Mouse (Mus musculus) limb, embryonic 14.5 days (tissue): ENCODE data around the gene Ms4a15. TPM values are rescaled to one million over a fixed set of nuclear protein-coding genes. Genes with fewer than 3 reads are reported as not detected.
A peak's percentile ranks its signal among the peaks of the same experiment; 100 is the strongest.

Source experiments
- ATAC-seq: fragments of 200-750 bp; cut with Nextera tagmentation; 2 replicates; pipeline ENCODE4 v1.8.0; 2017; ENCODE audit warnings: low read depth, moderate number of reproducible peaks, moderate TSS enrichment; ENCODE audit not compliant: low FRiP score
- DNase-seq: peaks from one replicate; pipeline ENCODE4 v3.0.0-alpha.2; 2015; ENCODE audit warnings: low spot score
- H3K27ac ChIP-seq: fragments of 300-500 bp; sonication (generic); replicated peaks from 2 replicates; pipeline ENCODE4 v1.5.1; 2014; ENCODE audit warnings: low read depth, mild to moderate bottlenecking, low read length, moderate library complexity, mixed read lengths
- H3K27me3 ChIP-seq: fragments of 300-500 bp; sonication (generic); 2 replicates; pipeline ENCODE4 v1.6.1; 2014; ENCODE audit warnings: low read length, mixed read lengths; ENCODE audit not compliant: control insufficient read depth, insufficient read depth
- H3K36me3 ChIP-seq: fragments of 300-500 bp; sonication (generic); 2 replicates; pipeline ENCODE4 v1.6.1; 2014; ENCODE audit warnings: mild to moderate bottlenecking, low read length, moderate library complexity, mixed read lengths; ENCODE audit not compliant: control insufficient read depth, insufficient read depth
- H3K4me1 ChIP-seq: fragments of 300-500 bp; sonication (generic); 2 replicates; pipeline ENCODE4 v1.6.1; 2014; ENCODE audit warnings: antibody characterized with exemption, low read length, mixed read lengths; ENCODE audit not compliant: control insufficient read depth, insufficient read depth
- H3K4me2 ChIP-seq: fragments of 300-500 bp; sonication (generic); replicated peaks from 2 replicates; pipeline ENCODE4 v1.6.1; 2014; ENCODE audit warnings: low read depth, mild to moderate bottlenecking, low read length, moderate library complexity; ENCODE audit not compliant: severe bottlenecking
- H3K4me3 ChIP-seq: fragments of 300-500 bp; sonication (generic); replicated peaks from 2 replicates; pipeline ENCODE4 v1.5.1; 2014; ENCODE audit warnings: low read length
- H3K9ac ChIP-seq: fragments of 300-500 bp; sonication (generic); 2 replicates; pipeline ENCODE4 v1.6.1; 2014; ENCODE audit warnings: mild to moderate bottlenecking, low read depth, low read length, moderate library complexity; ENCODE audit not compliant: severe bottlenecking
- H3K9me3 ChIP-seq: fragments of 300-500 bp; sonication (generic); 2 replicates; pipeline ENCODE4 v1.6.1; 2016; ENCODE audit warnings: low read length; ENCODE audit not compliant: control insufficient read depth
- POLR2A ChIP-seq: fragments of 200-500 bp; IDR thresholded peaks from 2 replicates; pipeline ENCODE4 v1.8.0; 2012; ENCODE audit warnings: inconsistent platforms, mild to moderate bottlenecking, moderate library complexity, borderline replicate concordance; ENCODE audit not compliant: insufficient read depth, insufficient read length; ENCODE audit errors: extremely low read depth
- WGBS: fragments of 180-500 bp; shearing (Covaris S2); extraction: QIAGEN DNeasy Blood & Tissue Kit; methylation state at CpG from one replicate; pipeline ENCODE4 v1.1.7; 2014; 5-methylcytosine and 5-hydroxymethylcytosine counted together
- polyA plus RNA-seq, 2 experiments: library from polyadenylated mRNA; depleted of rRNA in 1 of 2; stranded (reverse) in 1 of 2; unstranded in 1 of 2; fragments of >200 nt; fragmentation: Nextera tagmentation in 1 of 2; extraction: Ambion mirVana in 1 of 2; gene quantifications; 2 replicates each; pipeline versions ENCODE4 v1.2.1 to v1.2.3; 2012 to 2014

Ms4a15 gene
- polyA plus RNA-seq, 2 experiments: not detected

DNA sequence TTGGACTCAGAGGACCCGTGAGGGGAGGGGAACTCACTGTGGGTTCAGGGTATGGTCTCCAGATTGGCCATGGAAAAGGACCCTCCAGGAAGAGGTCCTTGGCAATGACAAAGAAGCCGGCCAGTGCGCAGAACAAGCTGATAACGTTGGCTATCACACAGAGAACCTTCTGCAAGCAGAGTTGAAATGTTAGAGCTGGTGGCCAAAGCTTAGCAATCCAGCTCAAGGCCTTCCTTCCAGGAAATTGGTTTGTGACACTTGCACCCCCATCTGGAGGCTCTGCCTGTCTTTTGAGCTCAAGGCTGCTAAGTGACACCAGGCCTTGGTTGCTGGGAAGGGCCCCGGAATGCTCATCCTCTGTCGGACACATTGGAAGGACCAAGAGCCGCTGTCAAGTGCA lies 27.3 kb downstream of the Ms4a15 start:
- H3K4me1 ChIP-seq: no peaks in the 10 kb centered on the region
- DNase-seq (no peak), ATAC-seq (no peak)
- TF ChIP-seq POLR2A: no peak
- no peak overlapping the region for H3K4me2 ChIP-seq
- H3K4me3 ChIP-seq: no peak overlapping the region
- 0 out of 2 replicates have a peak, but pooled peaks cover 4% of the 10 kb centered on the region for H3K27me3 ChIP-seq
- no peaks in the 10 kb centered on the region for H3K9me3 ChIP-seq
- no peak overlapping the region for H3K9ac ChIP-seq
- no peak overlapping the region for H3K27ac ChIP-seq
- 91% methylated on average over 7 of the region's 7 CpGs for WGBS
- H3K36me3 ChIP-seq: no peaks in the 10 kb centered on the region

DNA sequence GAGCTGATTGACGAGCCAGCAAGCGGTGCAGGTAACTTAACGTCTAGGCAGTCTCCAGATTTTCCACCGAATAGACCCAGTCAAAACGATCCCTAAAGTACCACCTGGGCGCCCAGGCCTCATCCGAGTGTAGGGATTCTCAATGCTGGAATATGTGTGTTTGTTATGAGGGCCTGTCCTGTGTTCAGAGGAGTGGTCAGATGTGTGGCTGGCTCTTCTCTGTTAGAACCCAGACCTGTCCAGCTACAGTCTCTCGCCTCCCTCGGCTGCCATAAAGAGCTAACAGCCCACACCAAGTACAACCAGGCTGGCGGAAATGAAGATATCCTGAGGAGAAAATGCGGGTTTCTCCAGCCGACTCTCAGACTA lies 33.1 kb downstream of the Ms4a15 start:
- Histone ChIP-seq H3K9ac (no peak overlapping the region), H3K27ac (no peak overlapping the region), H3K4me3 (no peak overlapping the region), H3K9me3 (no peaks in the 10 kb centered on the region), H3K27me3 (0 out of 2 replicates have a peak, but pooled peaks cover 3% of the 10 kb centered on the region), H3K4me1 (no peaks in the 10 kb centered on the region), H3K4me2 (no peak overlapping the region), H3K36me3 (no peaks in the 10 kb centered on the region)
- DNase-seq (no peak), ATAC-seq (no peak)
- 37% methylated on average over 12 of the region's 12 CpGs for WGBS
- no peak for TF ChIP-seq POLR2A

DNA sequence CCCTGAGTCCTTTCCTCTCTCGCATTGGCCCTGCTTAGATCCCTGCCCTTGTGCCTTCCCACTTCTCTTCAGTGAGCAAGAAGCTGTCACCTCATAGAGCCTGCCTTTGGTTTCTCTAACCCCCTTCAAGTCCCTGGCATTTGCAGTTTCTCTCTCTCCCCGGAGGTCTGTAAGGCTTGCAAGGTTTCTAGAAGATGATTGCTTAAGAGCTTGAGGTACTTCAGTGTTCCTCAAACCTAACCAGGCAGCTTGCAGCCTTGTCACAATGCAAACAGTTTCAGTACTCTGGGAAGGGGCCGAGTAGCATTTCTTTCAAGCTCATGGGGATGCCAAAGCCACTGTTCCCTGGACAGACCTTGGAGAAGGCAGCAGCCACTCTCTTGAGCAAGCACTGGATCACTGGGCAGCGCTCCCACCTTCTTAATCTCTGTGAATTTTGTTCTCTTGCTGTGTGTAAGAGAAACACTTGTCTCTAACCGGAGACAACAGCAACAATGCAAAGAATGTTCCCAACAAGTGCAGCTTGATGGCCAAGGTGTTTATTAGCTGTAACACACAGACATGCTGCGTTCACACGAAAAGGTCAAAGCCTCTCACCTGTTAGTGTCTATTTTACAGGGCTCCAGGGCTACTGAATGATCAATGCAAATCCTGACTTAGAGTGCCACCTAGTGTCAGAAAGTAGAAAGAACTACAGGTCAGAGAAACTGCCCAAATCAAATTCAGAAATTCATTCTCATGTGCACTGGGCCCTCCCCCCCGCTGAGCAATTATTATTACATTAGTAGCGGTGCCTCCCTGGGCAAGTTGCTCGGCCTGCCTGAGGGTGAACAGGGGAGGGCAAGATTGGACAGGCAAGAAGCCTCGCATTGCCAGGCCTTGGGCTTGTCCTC lies 33.7 kb downstream of the Ms4a15 start:
- Histone ChIP-seq H3K27ac (no peak overlapping the region), H3K4me1 (no peaks in the 10 kb centered on the region), H3K4me2 (no peak overlapping the region), H3K9ac (no peak overlapping the region), H3K36me3 (no peaks in the 10 kb centered on the region), H3K9me3 (no peaks in the 10 kb centered on the region), H3K27me3 (no peaks in the 10 kb centered on the region), H3K4me3 (no peak overlapping the region)
- TF ChIP-seq POLR2A: no peak
- peak; percentile 87 for DNase-seq
- WGBS: 34% methylated on average over 11 of the region's 11 CpGs
- peak; percentile 87 for ATAC-seq

DNA sequence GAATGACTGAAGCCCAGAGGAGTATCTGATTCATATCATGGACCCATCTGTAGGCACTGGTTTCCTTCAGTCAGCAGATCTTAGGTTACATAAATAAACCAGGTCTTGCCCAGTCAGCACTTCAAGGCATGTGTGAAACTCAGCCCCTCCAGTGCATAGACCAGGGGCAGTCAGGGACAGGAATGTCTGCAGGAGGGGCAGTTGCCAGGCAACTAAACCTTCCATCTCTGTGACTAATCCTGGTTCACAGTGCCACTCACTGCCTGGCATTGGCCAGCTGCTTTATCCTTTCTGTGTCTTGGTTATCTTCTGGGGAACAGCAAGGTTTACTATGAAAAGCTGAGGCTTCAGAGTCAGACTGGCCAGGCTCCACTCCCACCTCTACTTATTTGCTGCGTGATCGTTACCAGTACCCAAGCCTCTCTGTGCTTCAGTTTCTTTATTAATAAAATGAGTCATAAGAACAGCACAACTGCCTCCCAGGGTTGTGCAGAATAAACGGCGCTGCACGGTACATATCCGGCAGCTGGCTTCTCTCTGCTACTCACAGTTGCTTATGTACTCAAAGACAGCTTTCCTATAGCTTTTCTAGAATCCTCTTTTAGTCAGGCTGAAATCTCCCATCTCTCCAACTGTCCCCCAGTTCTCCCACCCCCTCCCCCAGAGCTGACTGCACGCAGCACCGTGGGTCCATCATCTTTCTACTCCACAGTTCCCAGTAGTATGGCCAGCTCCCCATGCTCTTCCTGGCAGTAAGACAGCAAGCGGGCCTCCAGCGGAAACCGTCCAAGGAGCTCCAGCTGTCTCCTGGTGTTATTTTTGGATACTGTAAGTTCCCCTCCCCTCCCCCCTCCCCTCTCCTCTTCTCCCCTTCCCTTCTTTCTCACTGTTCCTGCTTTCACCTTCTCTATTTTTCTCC lies 40.8 kb downstream of the Ms4a15 start:
- 67% methylated on average over 11 of the region's 11 CpGs for WGBS
- H3K27ac ChIP-seq: no peak overlapping the region
- DNase-seq: peak; percentile 59
- ATAC-seq: peak; percentile 73
- no peak overlapping the region for H3K9ac ChIP-seq
- TF ChIP-seq POLR2A: no peak
- H3K4me3 ChIP-seq: no peak overlapping the region
- no peaks in the 10 kb centered on the region for H3K9me3 ChIP-seq
- no peaks in the 10 kb centered on the region for H3K27me3 ChIP-seq
- peaks cover 11% of the 10 kb centered on the region for H3K4me1 ChIP-seq
- H3K4me2 ChIP-seq: no peak overlapping the region
- no peaks in the 10 kb centered on the region for H3K36me3 ChIP-seq

DNA sequence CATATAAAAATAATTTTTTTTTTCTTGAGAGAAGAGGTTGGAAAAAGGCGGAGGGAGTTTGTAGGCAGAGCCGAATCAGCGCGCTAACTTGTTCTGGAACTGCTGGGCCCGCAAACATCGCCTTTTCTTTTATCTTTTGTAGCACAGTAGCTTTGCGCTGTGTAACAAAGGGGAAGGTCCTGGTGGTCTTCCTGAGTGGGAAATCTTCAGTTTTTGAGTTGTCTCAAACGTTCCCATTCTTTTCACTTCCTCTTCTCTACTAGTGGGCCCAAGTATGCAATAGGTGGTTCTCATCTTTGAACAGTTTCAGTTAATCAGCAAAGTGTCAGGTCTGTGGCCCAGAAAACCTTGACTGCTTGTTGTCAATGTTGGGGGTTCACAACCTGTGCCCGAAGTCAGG lies 43.5 kb downstream of the Ms4a15 start:
- Histone ChIP-seq H3K9ac (0 out of 2 replicates have a peak overlapping the region, but pooled peaks have one; percentile 17), H3K27me3 (no peaks in the 10 kb centered on the region), H3K27ac (no peak overlapping the region), H3K4me2 (peak overlapping the region; percentile 48), H3K4me3 (peak overlapping the region; percentile 57), H3K36me3 (peaks cover 11% of the 10 kb centered on the region), H3K9me3 (no peaks in the 10 kb centered on the region), H3K4me1 (peaks cover 17% of the 10 kb centered on the region)
- DNase-seq (no peak), ATAC-seq (no peak)
- WGBS: 37% methylated on average over 9 of the region's 9 CpGs
- no peak for TF ChIP-seq POLR2A
